In genomic region chr3:109323447-109324300, GRCm38 (mm10) we compare ENCODE assay signal across 13 mouse cellular contexts. TPM values are rescaled to one million over a fixed set of nuclear protein-coding genes. Genes with fewer than 3 reads are reported as not detected.
A peak's percentile ranks its signal among the peaks of the same experiment; 100 is the strongest.
DNase-seq lines count a peak whose midpoint lies in the region; ATAC-seq and TF ChIP-seq lines count a peak whose summit lies in the region.
"Had no signal": no experiment of that assay in that cellular context is flagged by ENCODE, and none has a peak within 500 bp of the region (broad histone marks: within the 10 kb centered on the region; RNA-seq: fewer than 3 reads in every experiment).

No protein-coding gene starts in this region.

- no peak overlapping the region for H3K4me2 ChIP-seq in heart, embryonic 16.5 days (ENCODE audit: low read depth, low read length)
- H3K4me2 ChIP-seq in heart, embryonic 12.5 days = no peak overlapping the region
- no peak overlapping the region for H3K4me2 ChIP-seq in intestine, postnatal 0 days (replicated peaks; ENCODE audit: low read depth)
- H3K4me2 ChIP-seq in intestine, embryonic 16.5 days (ENCODE audit: low read depth, low read length) = no peak overlapping the region

- TF ChIP-seq CTCF in Patski (IDR thresholded peaks at IDR 0.05) = no peak
- TF ChIP-seq CTCF in intestine, postnatal 0 days (IDR thresholded peaks at IDR 0.05; ENCODE audit: low read depth) = no peak

- no peaks in the 10 kb centered on the region for H3K36me3 ChIP-seq in heart, embryonic 16.5 days (ENCODE audit: control insufficient read depth, insufficient read depth)
- H3K36me3 ChIP-seq in heart, embryonic 12.5 days = no peaks in the 10 kb centered on the region
- H3K36me3 ChIP-seq in megakaryocyte, embryonic 14.5 days (replicated peaks; ENCODE audit: low read length) = no peaks in the 10 kb centered on the region
- no peaks in the 10 kb centered on the region for H3K36me3 ChIP-seq in intestine, postnatal 0 days (ENCODE audit: control insufficient read depth, insufficient read depth)
- no peaks in the 10 kb centered on the region for H3K36me3 ChIP-seq in intestine, embryonic 16.5 days (ENCODE audit: control insufficient read depth, insufficient read depth, low read length)

- H3K27me3 ChIP-seq in heart, embryonic 16.5 days (ENCODE audit: control insufficient read depth, insufficient read depth, low read length) = no peaks in the 10 kb centered on the region
- H3K27me3 ChIP-seq in heart, embryonic 12.5 days (replicated peaks) = no peaks in the 10 kb centered on the region
- no peaks in the 10 kb centered on the region for H3K27me3 ChIP-seq in Patski
- H3K27me3 ChIP-seq in megakaryocyte, embryonic 14.5 days (replicated peaks) = no peaks in the 10 kb centered on the region
- H3K27me3 ChIP-seq in intestine, postnatal 0 days (replicated peaks; ENCODE audit: control insufficient read depth, insufficient read depth, low read length) = no peaks in the 10 kb centered on the region
- H3K27me3 ChIP-seq in intestine, embryonic 16.5 days (replicated peaks; ENCODE audit: control insufficient read depth, insufficient read depth, low read length) = no peaks in the 10 kb centered on the region

- H3K9ac ChIP-seq in heart, embryonic 16.5 days (ENCODE audit: low read length) = no peak overlapping the region
- H3K9ac ChIP-seq in heart, embryonic 12.5 days = no peak overlapping the region; the same call in 1 of the 2 replicates
- no peak overlapping the region for H3K9ac ChIP-seq in intestine, postnatal 0 days (ENCODE audit: low read depth, low read length)
- H3K9ac ChIP-seq in intestine, embryonic 16.5 days (ENCODE audit: low read depth, low read length) = no peak overlapping the region
- H3K9ac ChIP-seq: liver, embryonic 14.5 days had no signal

- no peak overlapping the region for H3K4me3 ChIP-seq in heart, embryonic 16.5 days (ENCODE audit: low read length)
- H3K4me3 ChIP-seq in heart, embryonic 12.5 days = no peak overlapping the region
- H3K4me3 ChIP-seq in megakaryocyte, embryonic 14.5 days (replicated peaks) = peak overlapping the region; percentile 67
- no peak overlapping the region for H3K4me3 ChIP-seq in intestine, postnatal 0 days (ENCODE audit: low read depth, low read length)
- H3K4me3 ChIP-seq in intestine, embryonic 16.5 days (ENCODE audit: low read length) = no peak overlapping the region

- H3K27ac ChIP-seq in heart, embryonic 16.5 days (ENCODE audit: low read length) = no peak overlapping the region
- no peak overlapping the region for H3K27ac ChIP-seq in heart, embryonic 12.5 days (ENCODE audit: poor library complexity, severe bottlenecking)
- no peak overlapping the region for H3K27ac ChIP-seq in intestine, postnatal 0 days (ENCODE audit: low read depth, low read length)
- H3K27ac ChIP-seq in intestine, embryonic 16.5 days (ENCODE audit: low read length) = no peak overlapping the region
- H3K27ac ChIP-seq: liver, embryonic 14.5 days had no signal

- 50% methylated on average over 7 of the region's 7 CpGs for WGBS in heart, embryonic 16.5 days
- 39% methylated on average over 6 of the region's 7 CpGs for WGBS in heart, embryonic 12.5 days
- 57% methylated on average over 7 of the region's 7 CpGs for WGBS in intestine, postnatal 0 days
- 65% methylated on average over 7 of the region's 7 CpGs for WGBS in intestine, embryonic 16.5 days

- no peaks in the 10 kb centered on the region for H3K4me1 ChIP-seq in heart, embryonic 16.5 days (ENCODE audit: control insufficient read depth, insufficient read depth, low read length)
- peaks cover 7% of the 10 kb centered on the region for H3K4me1 ChIP-seq in heart, embryonic 12.5 days (replicated peaks)
- H3K4me1 ChIP-seq in megakaryocyte, embryonic 14.5 days = peaks cover 28% of the 10 kb centered on the region
- H3K4me1 ChIP-seq in intestine, postnatal 0 days (replicated peaks; ENCODE audit: control insufficient read depth, insufficient read depth, low read length) = no peaks in the 10 kb centered on the region
- no peaks in the 10 kb centered on the region for H3K4me1 ChIP-seq in intestine, embryonic 16.5 days (ENCODE audit: control insufficient read depth, insufficient read depth, low read length)

- DNase-seq in Patski (ENCODE audit: low read depth, low spot score) = no peak
- DNase-seq in thymus, postnatal 25 days = peak; percentile 54
- DNase-seq in heart, postnatal 4 days = no peak
- DNase-seq: adrenal gland, postnatal 14 days; gastrocnemius, postnatal 36 days; left cerebral cortex, postnatal 4 days had no signal

- in situ Hi-C loops in Patski (cut with MboI; ENCODE audit: low pct_unique_long_range_greater_than_20kb) = no loop called here

- CTCF ChIA-PET in Patski (lab: Charles Lee) = interaction anchor here (1.8 kb wide), 1 partner anchor 9 kb away, joined by 4 read pairs; no protein-coding TSS in a partner anchor

- H3K9me3 ChIP-seq in heart, embryonic 16.5 days (replicated peaks; ENCODE audit: control insufficient read depth, low read length) = no peaks in the 10 kb centered on the region
- no peaks in the 10 kb centered on the region for H3K9me3 ChIP-seq in heart, embryonic 12.5 days (replicated peaks)
- H3K9me3 ChIP-seq in megakaryocyte, embryonic 14.5 days = no peaks in the 10 kb centered on the region
- H3K9me3 ChIP-seq in intestine, postnatal 0 days (ENCODE audit: control insufficient read depth) = no peaks in the 10 kb centered on the region
- no peaks in the 10 kb centered on the region for H3K9me3 ChIP-seq in intestine, embryonic 16.5 days (ENCODE audit: control insufficient read depth, low read length)

- POLR2A ChIA-PET in Patski (lab: Charles Lee) = no interaction called here

- peak; percentile 67; the same call in 1 of the 2 replicates for ATAC-seq in heart, embryonic 16.5 days (replicated peaks; ENCODE audit: extremely low read depth, insufficient read depth, low FRiP score)
- no peak for ATAC-seq in heart, embryonic 12.5 days (ENCODE audit: insufficient number of reproducible peaks, low FRiP score)
- peak; percentile 69 for ATAC-seq in Patski
- no peak for ATAC-seq in intestine, postnatal 0 days
- no peak for ATAC-seq in intestine, embryonic 16.5 days
- ATAC-seq: hindbrain, embryonic 16.5 days had no signal

RNA-seq across cellular contexts. Expression of gene Vav3, which starts 16.8 kb away (rescaled TPM):
- 7.5 and 8.0 TPM in 2 replicates for polyA plus RNA-seq in heart, embryonic 16.5 days (2015; fragmentation: Nextera tagmentation; extraction: Ambion mirVana)
- 9.9 and 10.1 TPM in 2 replicates for polyA plus RNA-seq in heart, embryonic 12.5 days (2016; fragmentation: Nextera tagmentation; extraction: Ambion mirVana)
- polyA plus RNA-seq in Patski (2021) = 8.1 TPM
- polyA plus RNA-seq in megakaryocyte, embryonic 14.5 days (2012; ENCODE audit: insufficient read depth, low replicate concordance) = 6.5 and 13.9 TPM in 2 replicates
- total RNA-seq in heart, postnatal 4 days (2021) = 10 to 100 TPM; 12.2 to 12.6 TPM
- polyA plus RNA-seq in intestine, postnatal 0 days (2015; fragmentation: Nextera tagmentation; extraction: Ambion mirVana) = 8.1 and 10.4 TPM in 2 replicates
- polyA plus RNA-seq in intestine, embryonic 16.5 days (2015; fragmentation: Nextera tagmentation; extraction: Ambion mirVana) = 18.9 and 19.3 TPM in 2 replicates

Comparison
In these comparisons a context has a peak if more than half of its experiments do, and no peak if none do; other contexts are left out.
1. ATAC-seq: peak in heart, embryonic 16.5 days (single experiment) and Patski (single experiment); none in heart, embryonic 12.5 days (single experiment), intestine, postnatal 0 days (single experiment) and intestine, embryonic 16.5 days (single experiment).